Mouse (Mus musculus): ENCODE data around the gene Epha3. TPM values are rescaled to one million over a fixed set of nuclear protein-coding genes. Genes with fewer than 3 reads are reported as not detected.

Epha3 gene
- polyA plus RNA-seq, 1 experiment from 2014 or later: 1.4 TPM

DNA sequence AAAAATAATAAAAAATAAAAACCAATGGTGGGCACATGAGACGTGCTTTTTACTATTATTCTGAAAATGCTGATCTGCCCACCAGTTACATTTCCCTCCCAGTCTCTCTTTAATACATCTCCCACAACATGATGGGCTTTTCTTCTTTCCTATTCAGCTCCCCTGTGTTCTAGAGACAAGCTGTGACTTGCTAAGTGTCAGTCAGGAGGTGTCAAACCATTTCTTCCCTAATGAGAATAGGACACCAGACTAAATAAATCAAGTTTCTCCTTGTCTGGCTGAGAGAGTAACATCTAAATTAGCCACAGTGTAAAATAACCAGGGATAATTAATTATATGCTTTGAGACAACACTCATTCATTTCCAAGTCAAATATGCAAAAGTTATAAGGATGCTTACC, 144.7 kb downstream of the Epha3 start:
- DNase-seq (no peak), ATAC-seq (ENCODE audit: low read depth) (no peak)
- Histone ChIP-seq H3K4me3 (replicated peaks) (no peak overlapping the region), H3K27ac (no peak overlapping the region), H3K27me3 (no peaks in the 10 kb centered on the region), H3K9me3 (replicated peaks) (no peaks in the 10 kb centered on the region), H3K4me2 (no peak overlapping the region), H3K9ac (no peak overlapping the region), H3K4me1 (replicated peaks) (no peaks in the 10 kb centered on the region), H3K36me3 (no peaks in the 10 kb centered on the region)
- WGBS (ENCODE audit: insufficient replicate concordance): 34% methylated on average over 1 of the region's 1 CpGs

DNA sequence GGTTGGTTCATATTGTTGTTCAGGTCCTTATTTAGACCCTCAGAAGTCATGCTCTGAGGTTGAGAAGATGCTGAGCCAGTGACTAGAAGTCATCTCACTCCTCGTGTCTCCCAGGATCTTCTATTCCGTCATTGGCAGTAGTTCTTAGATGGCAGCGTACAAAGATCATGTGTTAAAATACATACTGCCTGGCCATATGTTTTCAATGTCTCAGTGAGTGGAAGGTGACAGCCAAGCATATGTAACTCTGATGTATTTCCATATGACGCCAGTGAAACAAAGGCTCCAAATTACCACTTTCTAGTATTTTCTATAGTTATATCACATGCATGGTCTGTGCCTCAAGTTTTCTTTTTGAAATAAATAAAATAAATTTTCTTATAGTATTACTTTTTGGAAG, 146.7 kb downstream of the Epha3 start:
- ATAC-seq (ENCODE audit: low read depth): no peak
- no peak overlapping the region for H3K9ac ChIP-seq
- H3K4me3 ChIP-seq (replicated peaks): no peak overlapping the region
- no peaks in the 10 kb centered on the region for H3K36me3 ChIP-seq
- WGBS (ENCODE audit: insufficient replicate concordance): 72% methylated on average over 4 of the region's 4 CpGs
- no peak overlapping the region for H3K27ac ChIP-seq
- no peak for DNase-seq
- H3K4me1 ChIP-seq (replicated peaks): no peaks in the 10 kb centered on the region
- H3K4me2 ChIP-seq: no peak overlapping the region
- no peaks in the 10 kb centered on the region for H3K27me3 ChIP-seq
- no peaks in the 10 kb centered on the region for H3K9me3 ChIP-seq (replicated peaks)

DNA sequence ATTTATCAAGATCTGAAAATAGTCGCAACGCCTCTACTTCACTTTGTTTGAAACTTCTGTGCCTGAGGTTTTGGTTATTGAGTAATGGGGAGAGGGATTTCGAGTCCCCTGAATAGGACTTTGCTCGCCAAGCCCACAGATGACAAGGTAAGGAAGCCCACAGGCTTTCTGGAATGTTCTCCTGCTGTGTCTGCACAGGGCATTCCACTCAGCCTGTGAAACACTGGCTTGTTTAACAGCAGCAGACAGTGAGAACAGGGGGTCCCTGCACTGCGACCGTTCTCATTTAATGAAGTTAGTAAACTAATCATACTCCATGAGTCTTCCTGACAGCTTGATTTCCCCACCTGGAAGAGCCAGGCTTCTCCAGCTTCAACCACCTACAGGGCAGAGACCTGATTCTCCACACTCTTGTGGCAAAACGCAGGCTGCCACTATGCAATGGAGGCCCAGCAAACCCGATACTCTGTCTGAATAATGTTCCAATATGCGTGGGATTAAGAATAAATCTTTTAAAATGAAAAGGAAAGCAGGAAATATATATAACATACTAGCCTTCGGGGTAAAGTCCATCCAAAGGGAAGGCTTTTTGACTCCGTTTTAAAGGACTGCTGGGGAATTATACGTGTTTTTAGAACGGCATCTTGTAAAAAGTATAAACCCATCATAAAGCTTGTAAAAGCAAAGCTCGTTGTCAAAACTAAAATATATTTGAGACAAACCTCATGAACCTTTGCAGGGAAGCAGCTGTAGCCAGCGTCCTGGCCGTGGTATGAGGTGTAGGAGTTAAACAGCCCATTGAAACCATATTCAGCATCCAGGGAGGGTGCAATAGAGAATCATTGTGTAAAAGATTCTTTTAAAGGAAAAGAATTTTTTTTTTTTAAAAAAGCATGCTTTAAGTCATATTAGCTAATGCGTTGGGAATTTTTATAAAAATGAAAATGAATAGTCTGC, 156.8 kb downstream of the Epha3 start:
- no peak overlapping the region for H3K4me3 ChIP-seq (replicated peaks)
- H3K9ac ChIP-seq: no peak overlapping the region
- ATAC-seq (ENCODE audit: low read depth) (no peak), DNase-seq (no peak)
- WGBS (ENCODE audit: insufficient replicate concordance): 72% methylated on average over 17 of the region's 17 CpGs
- H3K27me3 ChIP-seq: no peaks in the 10 kb centered on the region
- H3K27ac ChIP-seq: no peak overlapping the region
- no peaks in the 10 kb centered on the region for H3K9me3 ChIP-seq (replicated peaks)
- H3K36me3 ChIP-seq: no peaks in the 10 kb centered on the region
- no peaks in the 10 kb centered on the region for H3K4me1 ChIP-seq (replicated peaks)
- H3K4me2 ChIP-seq: no peak overlapping the region

DNA sequence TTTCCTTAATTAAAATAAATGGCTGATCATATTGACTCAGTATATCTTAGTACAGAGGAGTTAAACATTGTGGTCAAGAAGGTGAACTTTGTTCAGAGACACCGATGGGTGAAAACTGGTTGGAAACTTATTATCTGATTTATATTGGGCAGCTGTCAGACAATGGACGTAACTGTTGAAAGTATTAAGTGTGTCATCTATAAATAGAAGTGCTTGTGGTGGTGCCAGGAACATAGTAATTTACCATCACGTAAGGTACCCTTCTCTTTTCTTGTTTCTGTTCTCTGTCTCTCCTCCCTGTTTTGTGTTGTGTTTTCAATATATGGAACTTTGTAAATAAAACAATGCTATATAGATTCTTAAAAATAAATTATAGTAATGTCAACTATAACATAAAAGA, 174.6 kb downstream of the Epha3 start:
- Histone ChIP-seq H3K9ac (no peak overlapping the region), H3K4me2 (no peak overlapping the region), H3K9me3 (replicated peaks) (no peaks in the 10 kb centered on the region), H3K27me3 (no peaks in the 10 kb centered on the region), H3K4me3 (replicated peaks) (no peak overlapping the region), H3K27ac (no peak overlapping the region), H3K4me1 (replicated peaks) (no peaks in the 10 kb centered on the region), H3K36me3 (no peaks in the 10 kb centered on the region)
- 55% methylated on average over 3 of the region's 3 CpGs for WGBS (ENCODE audit: insufficient replicate concordance)
- ATAC-seq (ENCODE audit: low read depth): no peak
- no peak for DNase-seq

DNA sequence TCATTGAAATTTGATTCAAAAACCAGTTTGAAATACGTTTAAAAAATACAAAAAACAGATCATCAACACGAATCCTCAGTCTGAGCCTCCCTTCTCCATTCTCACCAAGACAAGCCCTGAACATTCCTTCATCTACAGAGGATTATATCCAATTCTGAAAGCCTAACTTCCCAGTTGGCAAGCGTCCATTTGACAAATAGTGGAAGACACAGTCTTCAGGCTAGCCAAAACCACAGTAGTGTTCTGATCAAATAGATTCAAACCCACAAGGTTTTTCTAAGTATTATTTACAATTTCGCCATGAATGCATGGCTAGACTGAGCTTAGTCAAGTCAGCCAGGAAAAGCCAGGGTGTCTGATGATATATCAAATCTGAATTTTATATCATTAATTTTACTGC, 179.8 kb downstream of the Epha3 start:
- H3K36me3 ChIP-seq: no peaks in the 10 kb centered on the region
- no peaks in the 10 kb centered on the region for H3K27me3 ChIP-seq
- H3K4me1 ChIP-seq (replicated peaks): no peaks in the 10 kb centered on the region
- H3K4me2 ChIP-seq: no peak overlapping the region
- ATAC-seq (ENCODE audit: low read depth): no peak
- no peaks in the 10 kb centered on the region for H3K9me3 ChIP-seq (replicated peaks)
- H3K4me3 ChIP-seq (replicated peaks): no peak overlapping the region
- WGBS (ENCODE audit: insufficient replicate concordance): 39% methylated on average over 4 of the region's 4 CpGs
- H3K9ac ChIP-seq: no peak overlapping the region
- no peak overlapping the region for H3K27ac ChIP-seq
- DNase-seq: no peak

DNA sequence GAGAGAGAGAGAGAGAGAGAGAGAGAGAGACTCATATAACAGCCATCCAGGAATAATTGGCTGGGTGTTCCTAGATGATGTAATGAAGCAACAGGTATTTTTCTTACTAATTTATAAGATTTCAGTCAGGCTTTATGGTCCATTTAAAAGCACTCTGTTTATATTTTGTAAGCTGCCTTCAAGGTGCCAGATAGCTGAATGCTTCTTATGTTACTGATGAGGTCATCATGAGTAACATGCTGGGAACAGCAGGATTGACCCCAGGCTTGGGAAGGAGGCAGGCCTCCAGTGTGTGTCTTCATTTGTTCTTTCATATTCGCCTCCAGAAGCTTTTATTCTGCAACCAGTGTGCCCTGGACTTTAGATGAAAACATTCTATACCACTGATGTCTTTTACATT, 189.5 kb downstream of the Epha3 start:
- no peak overlapping the region for H3K9ac ChIP-seq
- H3K4me1 ChIP-seq (replicated peaks): no peaks in the 10 kb centered on the region
- H3K27me3 ChIP-seq: no peaks in the 10 kb centered on the region
- no peak overlapping the region for H3K4me3 ChIP-seq (replicated peaks)
- ATAC-seq (ENCODE audit: low read depth): no peak
- H3K27ac ChIP-seq: no peak overlapping the region
- no peaks in the 10 kb centered on the region for H3K9me3 ChIP-seq (replicated peaks)
- no peak overlapping the region for H3K4me2 ChIP-seq
- no peaks in the 10 kb centered on the region for H3K36me3 ChIP-seq
- DNase-seq: no peak
- 30% methylated on average over 1 of the region's 1 CpGs for WGBS (ENCODE audit: insufficient replicate concordance)

DNA sequence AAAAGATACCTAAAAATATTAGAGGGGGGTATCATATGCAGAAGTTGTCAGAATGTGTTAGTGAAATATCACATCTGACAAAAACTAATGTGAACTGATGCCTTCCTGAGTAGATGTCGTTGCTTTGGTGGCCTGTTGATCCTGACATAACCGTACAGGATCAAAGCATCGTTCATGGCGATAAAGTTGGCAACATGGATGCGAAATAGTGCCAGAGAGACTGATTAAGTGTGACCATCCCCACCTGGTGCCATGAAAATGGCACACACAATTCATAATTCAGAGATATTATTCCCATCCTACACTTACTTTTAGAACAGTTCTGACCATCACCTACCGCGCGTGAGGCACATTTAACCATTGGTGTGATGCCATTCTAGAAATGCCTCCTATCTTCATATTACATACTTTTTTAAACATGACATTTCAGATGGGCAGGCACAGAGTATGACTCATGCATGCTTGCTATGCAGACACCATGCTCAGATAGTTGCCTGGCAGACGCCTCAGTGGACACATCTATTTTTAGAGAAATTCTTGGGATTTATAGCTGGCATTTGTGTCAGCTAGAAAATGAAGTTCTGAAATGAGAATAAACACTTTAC, 190.6 kb downstream of the Epha3 start:
- no peak overlapping the region for H3K4me2 ChIP-seq
- H3K9me3 ChIP-seq (replicated peaks): no peaks in the 10 kb centered on the region
- H3K4me1 ChIP-seq (replicated peaks): no peaks in the 10 kb centered on the region
- H3K4me3 ChIP-seq (replicated peaks): no peak overlapping the region
- no peaks in the 10 kb centered on the region for H3K36me3 ChIP-seq
- H3K27ac ChIP-seq: no peak overlapping the region
- ATAC-seq (ENCODE audit: low read depth) (no peak), DNase-seq (no peak)
- WGBS (ENCODE audit: insufficient replicate concordance): 79% methylated on average over 9 of the region's 9 CpGs
- H3K27me3 ChIP-seq: no peaks in the 10 kb centered on the region
- no peak overlapping the region for H3K9ac ChIP-seq

DNA sequence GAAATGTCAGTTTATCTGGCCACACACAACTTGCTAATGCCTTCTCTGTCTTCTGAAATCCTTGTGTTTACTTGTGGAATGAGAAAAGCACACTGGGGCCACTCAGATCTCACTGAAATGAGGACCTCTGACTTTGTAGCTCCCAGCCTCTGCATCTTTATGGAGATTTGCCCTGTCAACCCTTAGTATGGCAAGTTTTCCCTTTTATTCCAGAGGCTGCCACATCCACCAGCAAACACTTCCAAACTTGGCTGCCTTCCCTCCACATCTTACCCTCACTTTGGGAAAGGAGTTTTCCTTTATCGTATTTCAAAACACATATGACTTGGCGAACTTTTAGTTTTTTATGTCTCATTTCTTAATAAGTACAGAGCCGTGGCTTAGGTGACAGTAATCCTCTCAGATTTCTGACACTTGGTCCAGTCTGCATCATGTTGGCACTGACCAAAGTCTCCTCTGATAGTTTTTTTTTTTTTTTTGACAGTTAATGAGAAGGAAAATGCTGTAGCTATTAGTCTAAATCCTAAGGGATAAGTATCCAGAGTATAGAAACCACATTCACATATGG, 198.0 kb downstream of the Epha3 start:
- no peak for DNase-seq
- Histone ChIP-seq H3K36me3 (no peaks in the 10 kb centered on the region), H3K27ac (no peak overlapping the region), H3K4me1 (replicated peaks) (no peaks in the 10 kb centered on the region), H3K4me2 (no peak overlapping the region), H3K9me3 (replicated peaks) (no peaks in the 10 kb centered on the region), H3K27me3 (no peaks in the 10 kb centered on the region), H3K4me3 (replicated peaks) (no peak overlapping the region), H3K9ac (no peak overlapping the region)
- WGBS (ENCODE audit: insufficient replicate concordance): 63% methylated on average over 3 of the region's 3 CpGs
- ATAC-seq (ENCODE audit: low read depth): no peak

DNA sequence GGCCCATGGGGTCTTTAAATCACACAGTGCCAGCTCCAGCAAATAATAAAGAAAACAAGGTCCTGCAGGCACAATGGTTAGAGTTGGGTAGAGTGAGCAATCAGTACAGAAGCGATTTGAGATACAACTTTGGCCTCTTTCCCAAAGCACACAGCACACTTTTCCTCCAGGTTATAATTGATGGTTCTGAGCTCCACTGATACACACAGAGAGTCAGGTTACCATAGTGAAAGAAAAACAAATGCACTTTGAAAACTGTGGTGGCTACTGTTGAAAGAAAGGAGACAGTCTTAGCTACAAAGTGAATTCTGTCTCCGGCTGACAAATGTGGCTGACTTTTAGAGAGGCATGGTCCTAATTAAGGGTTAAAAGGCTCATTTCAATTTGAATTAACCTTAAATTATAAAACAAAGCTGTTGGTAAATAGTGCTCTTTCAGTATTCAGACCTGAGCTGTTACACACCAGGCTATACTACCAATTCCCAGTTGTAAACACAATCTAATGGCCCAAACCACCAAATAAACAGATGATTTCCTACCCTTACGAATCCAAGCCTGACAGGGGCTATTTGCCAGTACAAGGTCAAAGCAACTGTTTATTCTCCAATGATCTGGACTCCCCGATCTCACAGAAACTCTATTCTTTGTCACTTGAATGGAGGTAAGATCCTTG, 205.5 kb downstream of the Epha3 start:
- ATAC-seq (ENCODE audit: low read depth) (no peak), DNase-seq (no peak)
- Histone ChIP-seq H3K4me3 (replicated peaks) (no peak overlapping the region), H3K4me2 (no peak overlapping the region), H3K27me3 (no peaks in the 10 kb centered on the region), H3K4me1 (replicated peaks) (no peaks in the 10 kb centered on the region), H3K36me3 (no peaks in the 10 kb centered on the region), H3K9me3 (replicated peaks) (no peaks in the 10 kb centered on the region), H3K27ac (no peak overlapping the region), H3K9ac (no peak overlapping the region)
- 45% methylated on average over 4 of the region's 4 CpGs for WGBS (ENCODE audit: insufficient replicate concordance)

DNA sequence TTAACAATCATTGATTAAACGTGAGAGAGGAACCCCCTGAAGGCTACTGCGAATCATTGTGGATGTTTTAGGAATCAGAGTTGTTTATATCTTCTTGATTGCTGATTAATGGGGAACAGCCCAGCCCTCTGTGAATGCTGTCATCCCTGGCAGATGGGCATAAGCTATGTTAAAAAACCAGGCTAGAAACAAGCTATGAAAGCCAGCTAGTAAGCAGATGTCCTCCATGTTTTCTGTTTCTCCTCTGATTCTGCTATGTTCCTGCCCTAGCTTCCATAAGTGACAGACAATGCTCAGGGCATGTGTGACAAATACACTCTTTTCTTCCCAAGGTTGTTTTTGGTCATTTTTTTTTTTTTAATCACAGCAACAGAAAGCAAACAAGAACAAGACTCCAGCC, 206.2 kb downstream of the Epha3 start:
- Histone ChIP-seq H3K9ac (no peak overlapping the region), H3K27me3 (no peaks in the 10 kb centered on the region), H3K36me3 (no peaks in the 10 kb centered on the region), H3K27ac (no peak overlapping the region), H3K4me1 (replicated peaks) (no peaks in the 10 kb centered on the region), H3K4me3 (replicated peaks) (no peak overlapping the region), H3K4me2 (no peak overlapping the region), H3K9me3 (replicated peaks) (no peaks in the 10 kb centered on the region)
- DNase-seq (no peak), ATAC-seq (ENCODE audit: low read depth) (no peak)
- WGBS (ENCODE audit: insufficient replicate concordance): 60% methylated on average over 2 of the region's 2 CpGs

DNA sequence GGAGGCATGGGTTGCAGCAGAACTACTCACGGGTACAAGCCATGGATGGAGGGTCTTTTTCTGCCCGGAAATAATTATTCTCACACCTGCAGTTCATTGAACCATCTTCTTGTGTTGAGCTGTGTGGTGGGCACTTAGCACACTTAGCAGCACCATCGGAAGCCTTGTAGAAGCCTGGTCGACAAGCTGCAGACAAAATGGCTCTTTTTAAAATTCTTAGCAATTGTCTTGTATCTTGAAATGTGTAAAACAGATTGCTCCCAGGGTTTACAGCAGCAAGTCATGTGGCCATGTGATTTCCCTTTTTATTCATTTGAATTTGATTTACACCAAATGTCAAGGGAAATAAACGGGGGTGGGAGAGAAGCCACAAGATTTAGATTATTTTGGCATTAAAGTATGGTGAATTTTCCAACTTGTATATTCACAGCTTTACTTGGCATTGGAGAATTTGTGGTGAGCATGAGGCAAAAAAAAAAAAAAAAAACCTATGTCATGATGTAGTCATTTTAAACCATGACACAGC, 210.5 kb downstream of the Epha3 start:
- Histone ChIP-seq H3K4me1 (replicated peaks) (no peaks in the 10 kb centered on the region), H3K4me3 (replicated peaks) (no peak overlapping the region), H3K27me3 (no peaks in the 10 kb centered on the region), H3K36me3 (no peaks in the 10 kb centered on the region), H3K9me3 (replicated peaks) (no peaks in the 10 kb centered on the region), H3K27ac (no peak overlapping the region), H3K9ac (no peak overlapping the region), H3K4me2 (no peak overlapping the region)
- WGBS (ENCODE audit: insufficient replicate concordance): 71% methylated on average over 5 of the region's 5 CpGs
- ATAC-seq (ENCODE audit: low read depth) (no peak), DNase-seq (no peak)

All from liver, embryonic 13.5 days (tissue).